Mouse (Mus musculus) G1E-ER4 (cell line): Measurements from ENCODE around the gene Lrmda. TPM values are rescaled to one million over a fixed set of nuclear protein-coding genes. Genes with fewer than 3 reads are reported as not detected.

Experiments
- GATA1 ChIP-seq: IDR thresholded peaks from one replicate; pipeline ENCODE4 v1.8.0; 2012; ENCODE audit warnings: low read length, inconsistent platforms
- polyA plus RNA-seq: library from polyadenylated mRNA; stranded (reverse); fragments of >175 nt; gene quantifications from 2 replicates; pipeline ENCODE4 v1.2.3, GENCODE M21; 2012

Lrmda gene
- polyA plus RNA-seq, 1 experiment: not detected

DNA sequence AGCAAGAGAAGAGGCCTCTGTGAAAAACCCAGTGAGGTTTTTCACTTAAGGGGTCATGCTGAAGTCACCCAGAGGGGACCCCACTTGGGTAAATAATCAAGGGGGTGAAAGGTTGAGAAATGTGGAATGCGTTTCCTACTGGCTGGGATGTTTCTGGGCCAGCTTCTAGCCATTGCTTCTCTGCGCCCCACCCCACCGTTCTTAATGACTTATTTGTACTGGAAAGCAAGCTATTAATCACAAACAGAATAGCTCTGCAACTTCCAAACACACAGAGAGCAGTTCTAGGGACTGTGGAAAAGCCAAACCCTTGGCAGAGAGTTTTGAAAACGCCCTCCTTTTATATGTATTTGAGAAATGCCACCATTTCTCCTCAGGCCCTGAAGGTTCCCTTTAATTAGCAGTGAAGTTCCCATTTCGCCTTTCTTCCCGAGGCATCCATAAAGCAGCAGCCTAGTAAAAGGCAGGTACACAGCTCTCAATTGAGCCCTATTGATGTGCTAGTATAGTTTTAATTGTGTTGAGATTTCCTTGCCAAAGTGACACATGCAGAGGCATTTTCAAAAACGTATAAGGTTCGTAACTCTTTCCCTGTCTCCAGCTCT is 70.5 kb downstream of the Lrmda start:
- no peak for TF ChIP-seq GATA1

DNA sequence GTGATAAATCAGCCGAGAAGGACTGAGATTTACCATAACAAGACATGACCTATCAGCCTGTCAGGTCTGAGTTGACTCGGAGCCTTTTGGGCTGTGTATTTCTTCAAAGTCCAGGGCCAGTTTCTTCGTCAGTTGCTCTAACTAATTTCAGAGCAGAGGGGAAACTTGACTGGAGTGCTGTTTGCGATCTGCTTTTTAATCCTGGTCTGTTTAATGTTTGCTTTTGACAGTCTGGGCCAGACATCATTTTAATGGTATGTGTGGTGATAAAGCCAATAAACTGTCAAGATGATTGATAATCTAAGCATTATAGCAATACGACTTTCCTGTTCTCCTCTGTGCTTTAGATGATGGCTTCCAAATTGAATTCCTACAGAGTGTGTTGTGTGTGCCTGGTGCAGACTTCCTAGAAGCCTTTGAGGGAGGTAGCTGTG is 71.3 kb downstream of the Lrmda start:
- no peak for TF ChIP-seq GATA1

DNA sequence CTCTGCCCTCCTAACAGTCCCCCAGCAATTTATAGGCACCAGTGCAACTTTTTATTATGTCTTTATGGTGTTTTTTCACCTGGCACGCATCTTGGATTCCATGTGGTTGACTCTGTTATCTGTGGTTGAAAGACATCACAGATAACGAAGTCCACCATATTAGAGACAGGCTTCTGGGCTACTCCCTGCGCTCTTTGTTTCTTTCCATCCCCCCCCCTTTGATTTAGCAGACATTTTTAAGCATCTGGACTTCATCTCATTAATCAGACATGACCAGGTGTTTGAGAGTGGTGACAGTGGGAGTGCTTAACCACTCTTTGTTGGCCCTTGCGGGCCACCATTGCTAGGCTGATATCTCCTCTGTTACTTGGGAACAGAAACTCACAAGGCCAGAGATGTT is 71.8 kb downstream of the Lrmda start:
- TF ChIP-seq GATA1: no peak

DNA sequence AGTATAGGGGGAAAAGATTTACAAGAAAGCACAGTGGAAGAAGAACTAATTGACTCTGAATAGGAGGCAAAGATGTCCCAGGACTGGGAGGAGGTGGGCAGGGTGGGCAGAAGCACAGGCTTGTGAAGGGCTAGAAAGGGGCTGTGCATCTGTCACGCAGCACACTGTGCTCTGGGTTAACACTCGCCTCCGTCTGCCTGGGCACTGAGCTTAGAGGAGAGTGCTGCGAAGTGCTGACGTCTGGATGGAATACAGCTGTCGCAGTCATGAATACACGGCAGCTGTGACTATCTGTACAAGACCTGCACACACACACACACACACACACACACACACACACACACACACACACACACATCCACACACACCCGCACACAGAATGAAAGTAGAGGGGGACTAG is 73.6 kb downstream of the Lrmda start:
- TF ChIP-seq GATA1: no peak

- no peak for TF ChIP-seq GATA1
Measured at GRCm38 (mm10) chr14:22101961-22102805, 82.7 kb downstream of the Lrmda start.

- TF ChIP-seq GATA1: no peak
Measured at GRCm38 (mm10) chr14:22105855-22106254, 86.3 kb downstream of the Lrmda start.

DNA sequence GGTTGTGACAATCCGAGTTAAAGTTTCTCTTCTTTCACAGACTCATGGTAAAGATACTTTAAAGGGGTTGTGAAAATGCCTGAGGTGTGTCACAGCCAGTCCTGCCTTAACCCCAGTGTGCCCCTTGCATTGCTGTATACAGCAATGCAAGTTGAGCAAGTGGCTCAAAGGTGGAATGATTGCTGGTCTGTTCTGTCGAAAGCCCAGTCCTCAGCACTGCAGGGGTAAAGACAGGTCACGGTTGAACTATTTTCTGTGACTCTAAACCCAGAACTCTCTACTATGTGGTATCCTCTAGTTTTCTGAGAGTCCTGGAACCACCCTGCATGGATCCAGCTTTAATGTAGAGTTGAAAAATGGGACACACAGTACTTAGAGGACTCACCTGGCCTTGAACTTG is 87.3 kb downstream of the Lrmda start:
- TF ChIP-seq GATA1: no peak

- no peak for TF ChIP-seq GATA1
Measured at GRCm38 (mm10) chr14:22109423-22109822, 89.9 kb downstream of the Lrmda start.

- no peak for TF ChIP-seq GATA1
Measured at GRCm38 (mm10) chr14:22113463-22114361, 94.2 kb downstream of the Lrmda start.

DNA sequence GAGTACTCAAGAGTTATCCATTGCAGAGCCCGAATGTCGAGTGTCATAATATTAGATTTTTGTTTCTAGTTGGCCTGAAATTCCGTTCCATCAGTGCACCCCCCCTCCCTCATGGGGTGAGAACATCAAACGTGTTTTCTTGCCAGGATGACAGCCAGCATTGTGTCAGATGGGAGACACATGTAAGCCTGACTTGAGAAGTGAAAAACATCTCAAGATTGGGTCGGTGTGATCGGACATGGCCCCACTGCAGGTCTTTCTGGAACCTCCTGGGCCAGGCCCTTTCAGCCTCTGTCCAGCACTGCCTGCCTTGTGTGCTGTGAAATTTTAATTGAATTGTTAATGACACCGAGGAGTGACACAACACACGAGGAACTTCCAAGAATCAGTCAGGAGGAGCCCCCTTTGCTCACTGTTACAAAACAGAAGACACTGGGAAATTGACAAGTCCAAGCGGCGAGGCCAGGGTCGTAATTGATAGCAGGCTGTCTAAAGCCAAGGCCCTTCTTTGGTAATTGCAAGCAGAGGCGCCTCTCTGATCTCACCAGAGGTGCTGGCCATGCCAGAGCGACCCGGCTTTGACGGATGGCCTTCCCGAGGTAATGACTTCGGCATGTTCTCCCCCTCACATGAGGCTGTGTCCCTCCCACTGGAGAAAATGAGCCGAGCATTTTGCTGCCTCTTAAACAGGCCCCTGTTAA is 95.3 kb downstream of the Lrmda start:
- no peak for TF ChIP-seq GATA1

GRCm38 (mm10) chr14:22118096-22118495 is 98.6 kb downstream of the Lrmda start:
- TF ChIP-seq GATA1: no peak

- TF ChIP-seq GATA1: no peak
Measured at GRCm38 (mm10) chr14:22118512-22118911, 99.0 kb downstream of the Lrmda start.

DNA sequence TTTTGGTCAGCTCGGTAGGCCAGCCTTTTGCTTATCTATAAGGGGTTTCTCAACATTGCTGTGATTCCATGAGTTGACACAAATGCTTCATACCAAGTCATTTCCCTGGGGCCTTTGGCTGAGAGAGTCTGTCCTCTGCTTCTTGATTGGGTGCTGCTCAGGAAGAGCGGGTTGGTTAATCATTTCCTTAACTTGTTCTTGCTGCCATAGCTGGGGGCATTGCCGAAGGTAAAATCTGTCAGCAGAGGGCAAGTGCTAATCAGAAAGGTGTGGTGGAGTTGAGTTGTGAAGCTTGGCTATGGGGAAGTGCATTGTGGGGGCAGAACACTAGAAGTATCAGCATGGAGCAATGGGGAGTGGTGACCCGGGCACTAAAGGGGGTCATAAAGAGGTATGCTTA is 106.8 kb downstream of the Lrmda start:
- no peak for TF ChIP-seq GATA1

DNA sequence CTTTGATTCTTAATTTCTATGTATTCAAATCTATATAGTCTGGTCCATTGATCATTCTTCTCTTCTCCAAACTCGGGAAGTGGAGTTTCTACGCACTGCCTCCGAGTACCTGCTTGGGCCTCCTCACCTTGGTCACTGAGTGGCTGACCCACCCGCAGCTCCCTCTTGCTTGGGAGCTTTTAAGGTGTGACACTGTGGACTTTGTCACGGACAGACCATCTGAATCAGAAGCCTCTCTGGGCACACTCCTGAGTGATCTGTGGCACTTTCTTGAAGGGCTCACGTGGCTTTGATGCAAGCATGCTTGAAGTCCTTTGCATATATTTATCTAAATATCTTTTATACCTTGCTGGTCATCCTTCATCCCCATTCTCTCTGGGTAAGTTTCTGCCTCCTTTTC is 107.3 kb downstream of the Lrmda start:
- no peak for TF ChIP-seq GATA1

- no peak for TF ChIP-seq GATA1
Measured at GRCm38 (mm10) chr14:22130950-22131585, 111.6 kb downstream of the Lrmda start.
